Mouse (Mus musculus): ENCODE measurements around the gene Gm21958. TPM values are rescaled to one million over a fixed set of nuclear protein-coding genes. Genes with fewer than 3 reads are reported as not detected.
A peak's percentile ranks its signal among the peaks of the same experiment; 100 is the strongest.

Gene Gm21958
- 0.14 TPM in 1 of 2 replicates, not detected in the other for polyA plus RNA-seq (2015; fragmentation: Nextera tagmentation; extraction: Ambion mirVana)

GRCm38 (mm10) chr3:54714253-54714652, at the start of gene Gm21958:
Gm21958 (minus strand) TSS chr3:54714353.
- H3K4me2 ChIP-seq: no peak within 1 kb of the TSS
- peaks cover 79% of the 10 kb centered on the region for H3K36me3 ChIP-seq (replicated peaks)
- no peak within 1 kb of the TSS for H3K4me3 ChIP-seq (replicated peaks)
- WGBS (ENCODE audit: insufficient replicate concordance): 70% methylated on average over 6 of the region's 6 CpGs
- no peaks in the 10 kb centered on the region for H3K9me3 ChIP-seq (replicated peaks)
- no peak for ATAC-seq (ENCODE audit: insufficient read depth)
- H3K9ac ChIP-seq: no peak within 1 kb of the TSS
- H3K27ac ChIP-seq (replicated peaks): no peak within 1 kb of the TSS
- H3K27me3 ChIP-seq: no peaks in the 10 kb centered on the region
- H3K4me1 ChIP-seq (replicated peaks): no peaks in the 10 kb centered on the region

- Histone ChIP-seq H3K27ac (replicated peaks) (no peak overlapping the region), H3K27me3 (peaks cover 12% of the 10 kb centered on the region), H3K9me3 (replicated peaks) (no peaks in the 10 kb centered on the region), H3K4me3 (replicated peaks) (no peak overlapping the region), H3K9ac (no peak overlapping the region), H3K4me2 (no peak overlapping the region), H3K36me3 (replicated peaks) (no peaks in the 10 kb centered on the region), H3K4me1 (replicated peaks) (0 out of 2 replicates have a peak, but pooled peaks cover 7% of the 10 kb centered on the region)
- 78% methylated on average over 1 of the region's 1 CpGs for WGBS (ENCODE audit: insufficient replicate concordance)
- ATAC-seq (ENCODE audit: insufficient read depth): no peak
Observed at GRCm38 (mm10) chr3:54761258-54761657, 47.1 kb upstream of the Gm21958 start.

GRCm38 (mm10) chr3:54760321-54761115, 46.4 kb upstream of the Gm21958 start:
- ATAC-seq (ENCODE audit: insufficient read depth): no peak
- H3K9ac ChIP-seq: no peak overlapping the region
- H3K4me3 ChIP-seq (replicated peaks): no peak overlapping the region
- H3K27ac ChIP-seq (replicated peaks): no peak overlapping the region
- H3K36me3 ChIP-seq (replicated peaks): no peaks in the 10 kb centered on the region
- H3K27me3 ChIP-seq: peaks cover 20% of the 10 kb centered on the region
- 56% methylated on average over 15 of the region's 15 CpGs for WGBS (ENCODE audit: insufficient replicate concordance)
- no peak overlapping the region for H3K4me2 ChIP-seq
- H3K4me1 ChIP-seq (replicated peaks): peaks cover 7% of the 10 kb centered on the region; the same call in 1 of the 2 replicates
- H3K9me3 ChIP-seq (replicated peaks): no peaks in the 10 kb centered on the region

- ATAC-seq (ENCODE audit: insufficient read depth): no peak
- no peak overlapping the region for H3K27ac ChIP-seq (replicated peaks)
- H3K9me3 ChIP-seq (replicated peaks): no peaks in the 10 kb centered on the region
- H3K36me3 ChIP-seq (replicated peaks): no peaks in the 10 kb centered on the region
- H3K4me1 ChIP-seq (replicated peaks): peaks cover 7% of the 10 kb centered on the region; the same call in 1 of the 2 replicates
- no peak overlapping the region for H3K4me3 ChIP-seq (replicated peaks)
- WGBS (ENCODE audit: insufficient replicate concordance): 64% methylated on average over 9 of the region's 9 CpGs
- no peak overlapping the region for H3K4me2 ChIP-seq
- H3K27me3 ChIP-seq: peaks cover 33% of the 10 kb centered on the region
- H3K9ac ChIP-seq: no peak overlapping the region
Observed at GRCm38 (mm10) chr3:54759211-54759610, 45.1 kb upstream of the Gm21958 start.

- H3K27ac ChIP-seq (replicated peaks): no peak overlapping the region
- H3K36me3 ChIP-seq (replicated peaks): no peaks in the 10 kb centered on the region
- H3K4me3 ChIP-seq (replicated peaks): no peak overlapping the region
- H3K4me1 ChIP-seq (replicated peaks): peaks cover 7% of the 10 kb centered on the region; the same call in 1 of the 2 replicates
- no peak overlapping the region for H3K9ac ChIP-seq
- H3K4me2 ChIP-seq: no peak overlapping the region
- H3K9me3 ChIP-seq (replicated peaks): no peaks in the 10 kb centered on the region
- 77% methylated on average over 8 of the region's 8 CpGs for WGBS (ENCODE audit: insufficient replicate concordance)
- H3K27me3 ChIP-seq: peaks cover 35% of the 10 kb centered on the region
- no peak for ATAC-seq (ENCODE audit: insufficient read depth)
Observed at GRCm38 (mm10) chr3:54757446-54757845, 43.3 kb upstream of the Gm21958 start.

- no peak overlapping the region for H3K9ac ChIP-seq
- peaks cover 4% of the 10 kb centered on the region; the same call in 1 of the 2 replicates for H3K36me3 ChIP-seq (replicated peaks)
- peak overlapping the region; percentile 72 for H3K4me2 ChIP-seq
- peak overlapping the region; percentile 50 for H3K4me3 ChIP-seq (replicated peaks)
- peaks cover 6% of the 10 kb centered on the region; the same call in 1 of the 2 replicates for H3K4me1 ChIP-seq (replicated peaks)
- H3K9me3 ChIP-seq (replicated peaks): no peaks in the 10 kb centered on the region
- ATAC-seq (ENCODE audit: insufficient read depth): no peak
- 3% methylated on average over 11 of the region's 11 CpGs for WGBS (ENCODE audit: insufficient replicate concordance)
- H3K27me3 ChIP-seq: peaks cover 35% of the 10 kb centered on the region
- H3K27ac ChIP-seq (replicated peaks): no peak overlapping the region
Observed at GRCm38 (mm10) chr3:54756058-54756457, 41.9 kb upstream of the Gm21958 start.

- Histone ChIP-seq H3K27ac (replicated peaks) (no peak within 1 kb of the TSS), H3K4me2 (peak within 1 kb of the TSS; percentile 72), H3K27me3 (peaks cover 35% of the 10 kb centered on the region), H3K9ac (no peak within 1 kb of the TSS), H3K36me3 (replicated peaks) (peaks cover 10% of the 10 kb centered on the region; the same call in 1 of the 2 replicates), H3K9me3 (replicated peaks) (no peaks in the 10 kb centered on the region), H3K4me3 (replicated peaks) (peak within 1 kb of the TSS; percentile 50), H3K4me1 (replicated peaks) (peaks cover 1% of the 10 kb centered on the region; the same call in 1 of the 2 replicates)
- peak; percentile 28 for ATAC-seq (ENCODE audit: insufficient read depth)
- WGBS (ENCODE audit: insufficient replicate concordance): 2% methylated on average over 65 of the region's 66 CpGs
Observed at GRCm38 (mm10) chr3:54755145-54756041, 41.2 kb upstream of the Gm21958 start, which contains the start of gene Smad9. Smad9 (plus strand) TSS chr3:54755582.

GRCm38 (mm10) chr3:54753411-54753810, 39.3 kb upstream of the Gm21958 start:
- no peak for ATAC-seq (ENCODE audit: insufficient read depth)
- H3K9ac ChIP-seq: no peak overlapping the region
- no peak overlapping the region for H3K27ac ChIP-seq (replicated peaks)
- H3K27me3 ChIP-seq: peaks cover 35% of the 10 kb centered on the region
- H3K36me3 ChIP-seq (replicated peaks): peaks cover 28% of the 10 kb centered on the region
- 56% methylated on average over 4 of the region's 4 CpGs for WGBS (ENCODE audit: insufficient replicate concordance)
- H3K4me3 ChIP-seq (replicated peaks): no peak overlapping the region
- no peaks in the 10 kb centered on the region; the same call in 1 of the 2 replicates for H3K4me1 ChIP-seq (replicated peaks)
- no peaks in the 10 kb centered on the region for H3K9me3 ChIP-seq (replicated peaks)
- H3K4me2 ChIP-seq: no peak overlapping the region

- H3K4me1 ChIP-seq (replicated peaks): no peaks in the 10 kb centered on the region
- no peaks in the 10 kb centered on the region for H3K27me3 ChIP-seq
- no peak overlapping the region for H3K4me2 ChIP-seq
- WGBS (ENCODE audit: insufficient replicate concordance): 58% methylated on average over 5 of the region's 5 CpGs
- ATAC-seq (ENCODE audit: insufficient read depth): no peak
- H3K36me3 ChIP-seq (replicated peaks): peaks cover 94% of the 10 kb centered on the region
- no peak overlapping the region for H3K27ac ChIP-seq (replicated peaks)
- no peak overlapping the region for H3K9ac ChIP-seq
- no peaks in the 10 kb centered on the region for H3K9me3 ChIP-seq (replicated peaks)
- H3K4me3 ChIP-seq (replicated peaks): no peak overlapping the region
Observed at GRCm38 (mm10) chr3:54745799-54746198, 31.6 kb upstream of the Gm21958 start.

GRCm38 (mm10) chr3:54741965-54742364, 27.8 kb upstream of the Gm21958 start:
- 89% methylated on average over 11 of the region's 11 CpGs for WGBS (ENCODE audit: insufficient replicate concordance)
- no peak for ATAC-seq (ENCODE audit: insufficient read depth)
- H3K36me3 ChIP-seq (replicated peaks): peaks cover 75% of the 10 kb centered on the region

GRCm38 (mm10) chr3:54737317-54737716, 23.2 kb upstream of the Gm21958 start:
- Histone ChIP-seq H3K9ac (no peak overlapping the region), H3K4me3 (replicated peaks) (no peak overlapping the region), H3K4me1 (replicated peaks) (peaks cover 26% of the 10 kb centered on the region), H3K4me2 (no peak overlapping the region), H3K36me3 (replicated peaks) (peaks cover 41% of the 10 kb centered on the region), H3K9me3 (replicated peaks) (no peaks in the 10 kb centered on the region), H3K27me3 (no peaks in the 10 kb centered on the region), H3K27ac (replicated peaks) (no peak overlapping the region)
- 86% methylated on average over 8 of the region's 8 CpGs for WGBS (ENCODE audit: insufficient replicate concordance)
- ATAC-seq (ENCODE audit: insufficient read depth): no peak

More at GRCm38 (mm10) chr3:54741965-54742364, 27.8 kb upstream of the Gm21958 start:
- H3K9ac ChIP-seq: no peak overlapping the region
- H3K9me3 ChIP-seq (replicated peaks): no peaks in the 10 kb centered on the region
- H3K4me2 ChIP-seq: no peak overlapping the region
- no peaks in the 10 kb centered on the region for H3K4me1 ChIP-seq (replicated peaks)
- H3K27ac ChIP-seq (replicated peaks): no peak overlapping the region
- H3K27me3 ChIP-seq: no peaks in the 10 kb centered on the region
- H3K4me3 ChIP-seq (replicated peaks): no peak overlapping the region
